Mouse (Mus musculus): ENCODE measurements at regions not wholly inside any gene's neighbourhood (a gene's known extent, or its start where the extent isn't known, plus 50 kb on each side); places are given as distances from the start of the nearest gene placed in this dataset.
A peak's percentile ranks its signal among the peaks of the same experiment; 100 is the strongest.

DNA sequence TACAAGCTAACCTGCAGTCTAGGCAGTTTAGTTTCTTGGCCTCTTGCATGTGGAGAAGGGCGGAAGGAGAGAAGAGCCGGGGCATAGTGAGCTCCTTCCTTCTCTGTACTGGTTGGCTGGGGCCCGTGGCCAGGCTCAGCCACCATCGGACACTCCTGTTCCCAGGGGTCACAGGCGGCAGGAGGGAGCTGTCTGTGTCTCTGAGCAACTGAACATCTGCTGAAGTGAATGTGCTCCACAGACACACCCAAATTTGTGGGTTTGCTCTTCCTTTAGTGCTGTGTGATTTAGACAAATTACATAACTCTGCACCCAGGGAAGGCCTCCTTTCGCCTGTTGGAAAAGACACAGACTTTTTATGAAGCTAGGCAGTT is 247.6 kb downstream of the Zfp36l1 start:
- TF ChIP-seq CTCF (IDR thresholded peaks at IDR 0.05) (no peak), EP300 (IDR thresholded peaks at IDR 0.05; ENCODE audit: insufficient read depth, low read depth, low read length) (peak; percentile 66; the same call in 1 of the 2 replicates), POLR2A (IDR thresholded peaks at IDR 0.05; ENCODE audit: insufficient read depth, low read depth, low read length) (0 out of 2 replicates have a peak, but pooled peaks have one; percentile 13)

All from heart, adult 2 months (tissue).